Mouse (Mus musculus): ENCODE measurements around the gene 1700029H14Rik. TPM values are rescaled to one million over a fixed set of nuclear protein-coding genes. Genes with fewer than 3 reads are reported as not detected.

Gene 1700029H14Rik
- total RNA-seq, 1 experiment = not detected

DNA sequence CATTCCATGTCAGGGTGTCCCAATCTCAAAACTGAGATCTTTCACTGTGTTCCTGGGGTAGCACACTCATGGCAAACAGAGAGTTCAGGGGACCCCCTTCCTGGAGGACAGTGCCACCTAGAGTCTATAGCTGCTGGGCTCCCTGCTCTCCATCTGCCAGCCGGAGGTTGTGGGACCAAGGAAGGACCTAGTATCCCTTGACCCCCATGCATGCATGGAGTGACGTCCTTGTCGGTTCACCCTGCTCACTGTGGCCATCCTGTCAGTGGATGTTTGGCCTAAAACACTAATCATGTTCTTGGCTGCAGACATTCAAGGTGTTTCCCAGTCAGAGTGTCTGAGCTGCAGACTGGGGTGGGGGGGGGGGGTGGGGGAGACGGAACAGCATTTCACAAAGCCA is 14.0 kb downstream of the 1700029H14Rik start:
- no peak overlapping the region; a peak in 2 of 4 replicates for H3K4me3 ChIP-seq (ENCODE audit: insufficient read depth in 1 of 2, low read depth in 1 of 2, low read length in 2 of 2, poor library complexity in 1 of 2, severe bottlenecking in 1 of 2)
- H3K9me3 ChIP-seq (ENCODE audit: control insufficient read depth, insufficient read depth, low read depth, low read length) = no peaks in the 10 kb centered on the region
- H3K9ac ChIP-seq (ENCODE audit: insufficient read depth, low read depth, low read length, poor library complexity, severe bottlenecking) = peak overlapping the region; percentile 41; the same call in 1 of the 2 replicates
- in situ Hi-C loops (cut with MboI; ENCODE audit: low sequenced_read_pairs in 2 of 2, unreplicated experiment in 2 of 2) = no loop called here
- H3K4me1 ChIP-seq (ENCODE audit: control insufficient read depth in 2 of 2, insufficient read depth in 2 of 2, low read length in 2 of 2, poor library complexity in 1 of 2) = peaks cover 0 to 10% of the 10 kb centered on the region in 2 experiments; a peak in 1 of 4 replicates
- H3K36me3 ChIP-seq (ENCODE audit: control insufficient read depth, insufficient read depth, low read length, poor library complexity, severe bottlenecking) = no peaks in the 10 kb centered on the region
- TF ChIP-seq MAFK (IDR thresholded peaks at IDR 0.05; ENCODE audit: insufficient read depth, low read depth, low read length) (no peak), ZNF384 (IDR thresholded peaks at IDR 0.05; ENCODE audit: low read depth, low read length) (no peak), CHD2 (IDR thresholded peaks at IDR 0.05; ENCODE audit: low read depth, low read length) (no peak), ZC3H11A (IDR thresholded peaks at IDR 0.05; ENCODE audit: borderline replicate concordance, low read depth, low read length) (no peak), HCFC1 (IDR thresholded peaks at IDR 0.05; ENCODE audit: borderline replicate concordance, insufficient read depth, low read length) (no peak)
- DNase-seq (ENCODE audit: low read depth, low spot score) = no peak
- H3K27ac ChIP-seq (ENCODE audit: insufficient read depth, low read depth, low read length, poor library complexity, severe bottlenecking) = peak overlapping the region; percentile 88; the same call in 1 of the 2 replicates

DNA sequence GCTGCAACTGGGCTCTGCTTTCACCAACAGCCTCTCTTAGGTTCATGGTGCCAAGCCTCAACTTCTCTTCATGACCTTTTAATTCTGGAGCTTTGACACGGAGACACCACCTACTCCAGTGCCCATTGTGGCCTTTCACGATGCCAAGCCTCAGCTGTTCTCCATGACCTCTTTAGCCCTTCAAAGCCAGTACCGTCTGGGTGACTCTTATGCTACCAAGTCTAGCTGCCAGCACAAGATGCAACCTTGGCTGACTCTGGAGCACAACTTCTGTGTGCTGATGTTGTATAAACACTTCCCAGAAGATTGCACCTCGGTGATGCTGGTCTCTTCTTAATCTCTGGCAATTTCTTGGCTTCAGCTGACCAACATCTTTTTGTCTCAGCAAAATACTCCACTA is 15.8 kb downstream of the 1700029H14Rik start:
- H3K27ac ChIP-seq (ENCODE audit: insufficient read depth, low read depth, low read length, poor library complexity, severe bottlenecking) = no peak overlapping the region
- in situ Hi-C loops (cut with MboI; ENCODE audit: low sequenced_read_pairs in 2 of 2, unreplicated experiment in 2 of 2) = no loop called here
- H3K36me3 ChIP-seq (ENCODE audit: control insufficient read depth, insufficient read depth, low read length, poor library complexity, severe bottlenecking) = no peaks in the 10 kb centered on the region
- no peak overlapping the region for H3K4me3 ChIP-seq (ENCODE audit: insufficient read depth in 1 of 2, low read depth in 1 of 2, low read length in 2 of 2, poor library complexity in 1 of 2, severe bottlenecking in 1 of 2)
- TF ChIP-seq HCFC1 (IDR thresholded peaks at IDR 0.05; ENCODE audit: borderline replicate concordance, insufficient read depth, low read length) (no peak), ZC3H11A (IDR thresholded peaks at IDR 0.05; ENCODE audit: borderline replicate concordance, low read depth, low read length) (no peak), MAFK (IDR thresholded peaks at IDR 0.05; ENCODE audit: insufficient read depth, low read depth, low read length) (no peak), CHD2 (IDR thresholded peaks at IDR 0.05; ENCODE audit: low read depth, low read length) (no peak), ZNF384 (IDR thresholded peaks at IDR 0.05; ENCODE audit: low read depth, low read length) (no peak)
- H3K9ac ChIP-seq (ENCODE audit: insufficient read depth, low read depth, low read length, poor library complexity, severe bottlenecking) = no peak overlapping the region
- no peaks in the 10 kb centered on the region for H3K9me3 ChIP-seq (ENCODE audit: control insufficient read depth, insufficient read depth, low read depth, low read length)
- peaks cover 1 to 10% of the 10 kb centered on the region in 2 experiments; a peak in 1 of 4 replicates for H3K4me1 ChIP-seq (ENCODE audit: control insufficient read depth in 2 of 2, insufficient read depth in 2 of 2, low read length in 2 of 2, poor library complexity in 1 of 2)
- no peak for DNase-seq (ENCODE audit: low read depth, low spot score)

DNA sequence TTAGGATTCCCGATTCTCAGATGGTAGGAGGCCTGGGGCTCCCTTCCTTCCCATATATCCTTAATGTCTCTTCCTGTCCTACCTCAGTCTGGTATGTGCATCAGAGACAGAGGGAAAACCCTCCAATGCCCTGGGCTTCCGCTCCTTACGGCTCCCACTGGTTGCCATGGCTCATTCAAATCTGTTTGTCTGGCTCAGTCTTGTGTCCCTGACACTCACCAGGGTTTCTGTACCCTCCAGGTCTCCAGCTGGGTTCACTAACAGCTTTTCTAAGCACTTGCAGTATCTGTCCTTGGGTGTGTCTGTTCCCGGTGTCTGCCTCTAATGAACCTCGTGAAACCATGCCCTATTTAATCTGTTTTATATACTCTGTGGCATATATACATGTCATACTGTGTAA is 20.7 kb downstream of the 1700029H14Rik start:
- Histone ChIP-seq H3K4me1 (ENCODE audit: control insufficient read depth in 2 of 2, insufficient read depth in 2 of 2, low read length in 2 of 2, poor library complexity in 1 of 2) (peaks cover 0 to 1% of the 10 kb centered on the region in 2 experiments; a peak in 1 of 4 replicates), H3K27ac (ENCODE audit: insufficient read depth, low read depth, low read length, poor library complexity, severe bottlenecking) (no peak overlapping the region), H3K36me3 (ENCODE audit: control insufficient read depth, insufficient read depth, low read length, poor library complexity, severe bottlenecking) (no peaks in the 10 kb centered on the region), H3K9me3 (ENCODE audit: control insufficient read depth, insufficient read depth, low read depth, low read length) (no peaks in the 10 kb centered on the region), H3K9ac (ENCODE audit: insufficient read depth, low read depth, low read length, poor library complexity, severe bottlenecking) (no peak overlapping the region), H3K4me3 (ENCODE audit: insufficient read depth in 1 of 2, low read depth in 1 of 2, low read length in 2 of 2, poor library complexity in 1 of 2, severe bottlenecking in 1 of 2) (no peak overlapping the region)
- peak; percentile 40 for DNase-seq (ENCODE audit: low read depth, low spot score)
- in situ Hi-C loops (cut with MboI; ENCODE audit: low sequenced_read_pairs in 2 of 2, unreplicated experiment in 2 of 2) = no loop called here
- TF ChIP-seq ZNF384 (IDR thresholded peaks at IDR 0.05; ENCODE audit: low read depth, low read length) (no peak), ZC3H11A (IDR thresholded peaks at IDR 0.05; ENCODE audit: borderline replicate concordance, low read depth, low read length) (no peak), CHD2 (IDR thresholded peaks at IDR 0.05; ENCODE audit: low read depth, low read length) (no peak), MAFK (IDR thresholded peaks at IDR 0.05; ENCODE audit: insufficient read depth, low read depth, low read length) (no peak), HCFC1 (IDR thresholded peaks at IDR 0.05; ENCODE audit: borderline replicate concordance, insufficient read depth, low read length) (no peak)

DNA sequence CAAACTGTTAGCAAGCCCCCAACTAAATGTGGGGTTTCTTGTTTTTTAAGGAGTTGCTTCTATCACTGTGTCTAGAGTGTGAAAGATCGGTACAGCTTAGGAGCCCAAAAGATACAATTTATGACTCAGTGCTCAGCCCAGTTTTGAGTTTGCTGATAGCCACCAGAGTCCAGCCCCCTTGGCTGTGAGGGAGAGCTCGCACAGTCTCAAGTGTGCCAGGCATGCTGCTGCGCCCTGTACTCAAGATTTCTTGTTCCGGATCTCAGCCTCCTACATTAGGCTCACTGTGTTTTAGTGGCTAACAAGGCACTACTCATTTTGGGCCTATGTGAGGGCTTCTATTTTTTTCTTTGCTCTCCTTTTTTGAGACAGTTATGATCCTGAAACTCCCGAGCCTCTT is 22.1 kb downstream of the 1700029H14Rik start:
- Histone ChIP-seq H3K27ac (ENCODE audit: insufficient read depth, low read depth, low read length, poor library complexity, severe bottlenecking) (no peak overlapping the region), H3K4me3 (ENCODE audit: insufficient read depth in 1 of 2, low read depth in 1 of 2, low read length in 2 of 2, poor library complexity in 1 of 2, severe bottlenecking in 1 of 2) (no peak overlapping the region), H3K9ac (ENCODE audit: insufficient read depth, low read depth, low read length, poor library complexity, severe bottlenecking) (no peak overlapping the region), H3K9me3 (ENCODE audit: control insufficient read depth, insufficient read depth, low read depth, low read length) (no peaks in the 10 kb centered on the region), H3K36me3 (ENCODE audit: control insufficient read depth, insufficient read depth, low read length, poor library complexity, severe bottlenecking) (no peaks in the 10 kb centered on the region), H3K4me1 (ENCODE audit: control insufficient read depth in 2 of 2, insufficient read depth in 2 of 2, low read length in 2 of 2, poor library complexity in 1 of 2) (peaks cover 0 to 1% of the 10 kb centered on the region in 2 experiments; a peak in 1 of 4 replicates)
- no peak for DNase-seq (ENCODE audit: low read depth, low spot score)
- in situ Hi-C loops (cut with MboI; ENCODE audit: low sequenced_read_pairs in 2 of 2, unreplicated experiment in 2 of 2) = no loop called here
- no peak for TF ChIP-seq ZNF384 (IDR thresholded peaks at IDR 0.05; ENCODE audit: low read depth, low read length)
- TF ChIP-seq CHD2 (IDR thresholded peaks at IDR 0.05; ENCODE audit: low read depth, low read length) = no peak
- TF ChIP-seq MAFK (IDR thresholded peaks at IDR 0.05; ENCODE audit: insufficient read depth, low read depth, low read length) = no peak
- no peak for TF ChIP-seq HCFC1 (IDR thresholded peaks at IDR 0.05; ENCODE audit: borderline replicate concordance, insufficient read depth, low read length)
- no peak for TF ChIP-seq ZC3H11A (IDR thresholded peaks at IDR 0.05; ENCODE audit: borderline replicate concordance, low read depth, low read length)

Data from ES-E14 (cell line).